9 mouse cellular contexts compared by ENCODE assay signal in the genomic region with DNA sequence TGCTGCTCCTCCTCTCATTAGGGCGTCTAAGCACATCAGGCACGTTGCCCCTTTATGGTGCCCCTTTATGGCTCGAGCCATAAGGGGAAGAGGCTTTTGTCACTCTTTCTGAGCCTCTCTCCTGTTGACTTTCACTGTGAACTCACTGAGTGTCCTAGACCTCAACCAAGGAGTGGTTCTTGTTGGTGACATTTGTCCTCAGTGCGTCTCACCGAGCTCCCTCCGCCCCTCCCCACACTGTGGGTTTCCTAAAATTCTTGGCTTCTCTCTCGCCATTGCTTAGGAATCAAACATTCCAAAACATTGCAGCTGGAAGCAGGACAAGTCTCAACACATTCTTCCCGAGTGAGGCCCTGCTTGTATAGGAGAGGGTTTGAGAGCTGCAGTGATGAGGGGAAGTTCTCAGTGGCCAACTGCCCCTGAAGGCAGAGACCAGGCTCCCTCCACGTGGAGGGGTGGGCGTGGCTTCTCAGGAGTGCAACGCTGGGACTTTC. TPM values are rescaled to one million over a fixed set of nuclear protein-coding genes. Genes with fewer than 3 reads are reported as not detected.
A peak's percentile ranks its signal among the peaks of the same experiment; 100 is the strongest.
DNase-seq lines count a peak whose midpoint lies in the region; ATAC-seq and TF ChIP-seq lines count a peak whose summit lies in the region.
"Had no signal": no experiment of that assay in that cellular context is flagged by ENCODE, and none has a peak within 500 bp of the region (broad histone marks: within the 10 kb centered on the region; RNA-seq: fewer than 3 reads in every experiment).

No protein-coding gene starts in this region.

- no peak overlapping the region for H3K9ac ChIP-seq in heart, adult 2 months (ENCODE audit: low read depth, low read length)
- no peak overlapping the region for H3K9ac ChIP-seq in kidney, postnatal 0 days (ENCODE audit: low read depth, low read length)
- no peak overlapping the region for H3K9ac ChIP-seq in stomach, embryonic 16.5 days (ENCODE audit: low read length)

- TF ChIP-seq EP300 in heart, adult 2 months (IDR thresholded peaks at IDR 0.05; ENCODE audit: insufficient read depth, low read depth, low read length), result no peak

- H3K4me2 ChIP-seq in kidney, postnatal 0 days (ENCODE audit: low read length), result peak overlapping the region; percentile 1; the same call in 1 of the 2 replicates
- no peak overlapping the region; the same call in none of the 2 replicates for H3K4me2 ChIP-seq in stomach, embryonic 16.5 days (ENCODE audit: low read depth, low read length)

- no peak for ATAC-seq in kidney, postnatal 0 days (replicated peaks; ENCODE audit: low FRiP score, low read depth)
- peak; percentile 88 for ATAC-seq in stomach, embryonic 16.5 days (ENCODE audit: insufficient read depth, low FRiP score)

- intact Hi-C loops in heart, adult 2 months (cut with DNase I), result no loop called here
- intact Hi-C loops in left cerebral cortex, adult 2 months (cut with DNase I), result no loop called here

- no peaks in the 10 kb centered on the region for H3K9me3 ChIP-seq in kidney, postnatal 0 days (replicated peaks; ENCODE audit: low read length)
- H3K9me3 ChIP-seq in stomach, embryonic 16.5 days (replicated peaks; ENCODE audit: control insufficient read depth, low read length), result no peaks in the 10 kb centered on the region

- WGBS in heart, adult 2 months, result 27% methylated on average over 11 of the region's 11 CpGs
- 22% methylated on average over 11 of the region's 11 CpGs for WGBS in kidney, postnatal 0 days
- WGBS in stomach, embryonic 16.5 days, result 30% methylated on average over 11 of the region's 11 CpGs

- H3K4me1 ChIP-seq in heart, adult 2 months (ENCODE audit: control insufficient read depth, insufficient read depth, low read length), result peaks cover 9% of the 10 kb centered on the region
- no peaks in the 10 kb centered on the region for H3K4me1 ChIP-seq in kidney, postnatal 0 days (replicated peaks; ENCODE audit: insufficient read depth, low read length)
- peaks cover 11% of the 10 kb centered on the region; the same call in 1 of the 2 replicates for H3K4me1 ChIP-seq in stomach, embryonic 16.5 days (ENCODE audit: control insufficient read depth, insufficient read depth, low read length)

- DNase-seq in testis, postnatal 10 days (ENCODE audit: low spot score), result peak; percentile 53
- DNase-seq in testis, postnatal 14 days (ENCODE audit: low spot score), result no peak
- DNase-seq in heart, adult 2 months, result peak; percentile 31 to 38
- peak; percentile 91 for DNase-seq in kidney, postnatal 0 days (ENCODE audit: low spot score)
- DNase-seq in gastrocnemius, postnatal 10 days, result no peak
- no peak for DNase-seq in left cerebral cortex, adult 2 months (ENCODE audit: extremely low spot score in 1 of 2, low spot score in 2 of 2)
- no peak for DNase-seq in cerebellum, adult 9-11 months
- DNase-seq: adrenal gland, postnatal 25 days had no signal

- TF ChIP-seq POLR2A in heart, adult 2 months (IDR thresholded peaks at IDR 0.05; ENCODE audit: insufficient read depth, low read depth, low read length), result no peak

- 0 out of 2 replicates have a peak, but pooled peaks cover 2% of the 10 kb centered on the region for H3K79me2 ChIP-seq in heart, adult 2 months (replicated peaks; ENCODE audit: control insufficient read depth, insufficient read depth, low read length)

- no peak for TF ChIP-seq CTCF in heart, adult 2 months (IDR thresholded peaks at IDR 0.05)
- TF ChIP-seq CTCF in kidney, postnatal 0 days (IDR thresholded peaks at IDR 0.05; ENCODE audit: low read depth), result no peak
- no peak for TF ChIP-seq CTCF in left cerebral cortex, adult 2 months (IDR thresholded peaks at IDR 0.05)

- no peaks in the 10 kb centered on the region for H3K27me3 ChIP-seq in heart, adult 2 months (ENCODE audit: control insufficient read depth, insufficient read depth, low read length)
- H3K27me3 ChIP-seq in kidney, postnatal 0 days (ENCODE audit: insufficient read depth, low read length), result no peaks in the 10 kb centered on the region
- no peaks in the 10 kb centered on the region for H3K27me3 ChIP-seq in stomach, embryonic 16.5 days (ENCODE audit: control insufficient read depth, insufficient read depth, low read length)

- H3K4me3 ChIP-seq in heart, adult 2 months, result no peak overlapping the region
- no peak overlapping the region for H3K4me3 ChIP-seq in kidney, postnatal 0 days (replicated peaks; ENCODE audit: low read depth, low read length)
- no peak overlapping the region for H3K4me3 ChIP-seq in stomach, embryonic 16.5 days (replicated peaks; ENCODE audit: low read length)
- H3K4me3 ChIP-seq in left cerebral cortex, adult 2 months, result no peak overlapping the region

- H3K36me3 ChIP-seq in heart, adult 2 months (ENCODE audit: control insufficient read depth, insufficient read depth, low read length), result no peaks in the 10 kb centered on the region
- no peaks in the 10 kb centered on the region for H3K36me3 ChIP-seq in kidney, postnatal 0 days (ENCODE audit: insufficient read depth, low read length)
- H3K36me3 ChIP-seq in stomach, embryonic 16.5 days (ENCODE audit: control insufficient read depth, insufficient read depth, low read length), result no peaks in the 10 kb centered on the region

- no peak overlapping the region for H3K27ac ChIP-seq in heart, adult 2 months
- no peak overlapping the region for H3K27ac ChIP-seq in kidney, postnatal 0 days
- peak overlapping the region; percentile 60; the same call in 1 of the 2 replicates for H3K27ac ChIP-seq in stomach, embryonic 16.5 days (ENCODE audit: low read length)
- H3K27ac ChIP-seq in left cerebral cortex, adult 2 months, result no peak overlapping the region

RNA-seq across cellular contexts. Expression of a gene that starts 46.0 kb away (rescaled TPM):
- 10 to 100 TPM; 18.8 to 19.0 TPM for total RNA-seq in heart, adult 2 months (2021)
- polyA plus RNA-seq in heart, adult 2 months (2012; rRNA removed), result 21.6 and 23.6 TPM in 2 replicates
- 9.3 TPM in 2 replicates for polyA plus RNA-seq in kidney, postnatal 0 days (2015; fragmentation: Nextera tagmentation; extraction: Ambion mirVana)
- polyA plus RNA-seq in stomach, embryonic 16.5 days (2015; fragmentation: Nextera tagmentation; extraction: Ambion mirVana), result 12.4 and 13.3 TPM in 2 replicates
- total RNA-seq in gastrocnemius, postnatal 10 days (2021), result 10 to 100 TPM; 20.2 to 24.4 TPM
- 10 to 100 TPM; 63.2 to 64.8 TPM for total RNA-seq in left cerebral cortex, adult 2 months (2021)

Comparison
In these comparisons a context has a peak if more than half of its experiments do, and no peak if none do; other contexts are left out.
1. DNase-seq: peak in testis, postnatal 10 days (single experiment), heart, adult 2 months (2 of 2) and kidney, postnatal 0 days (single experiment); none in testis, postnatal 14 days (single experiment), gastrocnemius, postnatal 10 days (single experiment), left cerebral cortex, adult 2 months (0 of 2) and cerebellum, adult 9-11 months (single experiment).